Mouse (Mus musculus) frontal cortex, postnatal 25 days (tissue): ENCODE data around the gene Gria1.

ENCODE experiments used
- DNase-seq, 2 experiments: peaks; one replicate each; pipeline ENCODE4 v3.0.0; 2022; ENCODE audit warnings: low spot score in 2 of 2

Gene Gria1

GRCm38 (mm10) chr11:57051666-57052562 lies 40.7 kb downstream of the Gria1 start:
- DNase-seq: no peak

- no peak for DNase-seq
These were observed 51.3 kb downstream of the Gria1 start for GRCm38 (mm10) chr11:57062441-57062840.

- DNase-seq: no peak
These were observed 59.2 kb downstream of the Gria1 start for GRCm38 (mm10) chr11:57070196-57070901.

- DNase-seq: no peak
These were observed 61.0 kb downstream of the Gria1 start for GRCm38 (mm10) chr11:57072171-57072570.

GRCm38 (mm10) chr11:57079423-57079822 lies 68.2 kb downstream of the Gria1 start:
- no peak for DNase-seq

- DNase-seq: no peak
These were observed 78.3 kb downstream of the Gria1 start for GRCm38 (mm10) chr11:57089527-57089926.

GRCm38 (mm10) chr11:57090705-57091104 lies 79.5 kb downstream of the Gria1 start:
- no peak for DNase-seq

- no peak for DNase-seq
These were observed 80.2 kb downstream of the Gria1 start for GRCm38 (mm10) chr11:57091276-57091914.

- DNase-seq: no peak
These were observed 89.3 kb downstream of the Gria1 start for GRCm38 (mm10) chr11:57100491-57100890.

GRCm38 (mm10) chr11:57103751-57104254 lies 92.6 kb downstream of the Gria1 start:
- DNase-seq: no peak

GRCm38 (mm10) chr11:57105683-57106082 lies 94.5 kb downstream of the Gria1 start:
- no peak for DNase-seq

GRCm38 (mm10) chr11:57112386-57112785 lies 101.2 kb downstream of the Gria1 start:
- DNase-seq: no peak

- no peak for DNase-seq
These were observed 103.2 kb downstream of the Gria1 start for GRCm38 (mm10) chr11:57114410-57114809.

- DNase-seq: no peak
These were observed 115.9 kb downstream of the Gria1 start for GRCm38 (mm10) chr11:57127066-57127465.

GRCm38 (mm10) chr11:57140162-57140780 lies 129.1 kb downstream of the Gria1 start:
- DNase-seq: no peak

- no peak for DNase-seq
These were observed 132.5 kb downstream of the Gria1 start for GRCm38 (mm10) chr11:57143681-57144080.

- no peak for DNase-seq
These were observed 134.0 kb downstream of the Gria1 start for GRCm38 (mm10) chr11:57145192-57145591.

GRCm38 (mm10) chr11:57145704-57146103 lies 134.5 kb downstream of the Gria1 start:
- DNase-seq: no peak

GRCm38 (mm10) chr11:57151674-57152073 lies 140.5 kb downstream of the Gria1 start:
- DNase-seq: no peak

- no peak for DNase-seq
These were observed 143.8 kb downstream of the Gria1 start for GRCm38 (mm10) chr11:57154998-57155397.

- DNase-seq: no peak
These were observed 148.2 kb downstream of the Gria1 start for GRCm38 (mm10) chr11:57159412-57159811.

- DNase-seq: no peak
These were observed 148.9 kb downstream of the Gria1 start for GRCm38 (mm10) chr11:57160076-57160475.
